Mouse (Mus musculus): ENCODE data around the gene Pars2.

DNA sequence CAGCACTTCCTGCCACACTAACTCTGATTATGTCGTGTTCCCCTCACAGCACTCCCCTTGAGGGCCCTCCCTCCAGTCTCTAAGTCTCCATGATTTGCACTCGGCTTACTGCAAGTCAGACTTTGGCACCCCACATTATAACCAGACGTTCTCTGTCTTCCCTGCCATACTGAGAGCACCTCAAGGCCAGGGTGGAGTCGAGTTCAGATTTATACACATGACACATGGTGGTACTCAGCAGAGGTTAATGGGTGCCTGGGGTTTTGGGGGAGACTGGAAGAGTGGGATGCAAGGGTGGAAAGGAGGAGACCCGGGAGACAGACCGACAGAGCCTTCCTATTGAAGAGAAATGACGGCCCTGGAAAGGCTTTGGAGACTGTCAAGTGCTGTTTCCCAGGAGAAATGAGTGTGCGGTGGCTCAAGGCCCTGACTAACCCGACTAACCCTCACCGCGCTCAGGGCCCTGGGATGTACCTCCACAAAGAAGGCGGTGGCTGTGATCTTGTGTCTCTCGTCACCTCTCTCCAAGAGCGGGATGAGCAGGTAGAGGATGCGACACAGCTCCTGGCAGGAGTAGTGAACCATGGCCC is 43.1 kb downstream of the Pars2 start:
- TF ChIP-seq POLR2A (IDR thresholded peaks at IDR 0.05; ENCODE audit: borderline replicate concordance, extremely low read depth, insufficient read depth, insufficient read length, poor library complexity, severe bottlenecking) (no peak), CTCF (IDR thresholded peaks at IDR 0.05; ENCODE audit: borderline replicate concordance, extremely low read depth, insufficient read depth, insufficient read length) (no peak)

Measured in brain, embryonic 14.5 days (tissue).